Mouse (Mus musculus) neural tube, embryonic 13.5 days (tissue): ENCODE data around the gene Gpm6a. TPM values are rescaled to one million over a fixed set of nuclear protein-coding genes. Genes with fewer than 3 reads are reported as not detected.

Source experiments
- ATAC-seq: fragments of 200-750 bp; cut with Nextera tagmentation; 2 replicates; pipeline ENCODE4 v1.8.0; 2017; ENCODE audit warnings: low read depth, mild to moderate bottlenecking, moderate TSS enrichment, moderate library complexity
- H3K27ac ChIP-seq: fragments of 300-500 bp; sonication (generic); replicated peaks from 2 replicates; pipeline ENCODE4 v1.5.1; 2015; ENCODE audit warnings: moderate library complexity, mild to moderate bottlenecking, inconsistent platforms
- H3K27me3 ChIP-seq: fragments of 300-500 bp; sonication (generic); 2 replicates; pipeline ENCODE4 v1.6.1; 2015; ENCODE audit warnings: mild to moderate bottlenecking, inconsistent platforms
- H3K36me3 ChIP-seq: fragments of 300-500 bp; sonication (generic); 2 replicates; pipeline ENCODE4 v1.6.1; 2015; ENCODE audit warnings: mild to moderate bottlenecking, inconsistent platforms
- H3K4me1 ChIP-seq: fragments of 300-500 bp; sonication (generic); replicated peaks from 2 replicates; pipeline ENCODE4 v1.6.1; 2015; ENCODE audit warnings: inconsistent platforms
- H3K4me2 ChIP-seq: fragments of 300-500 bp; sonication (generic); 2 replicates; pipeline ENCODE4 v1.6.1; 2015; ENCODE audit warnings: inconsistent platforms, mild to moderate bottlenecking, moderate library complexity
- H3K4me3 ChIP-seq: fragments of 300-500 bp; sonication (generic); 2 replicates; pipeline ENCODE4 v1.5.1; 2015; ENCODE audit warnings: mild to moderate bottlenecking, inconsistent platforms
- H3K9ac ChIP-seq: fragments of 300-500 bp; sonication (generic); 2 replicates; pipeline ENCODE4 v1.6.1; 2015; ENCODE audit warnings: moderate library complexity, mild to moderate bottlenecking, inconsistent platforms
- H3K9me3 ChIP-seq: fragments of 300-500 bp; sonication (generic); 2 replicates; pipeline ENCODE4 v1.6.1; 2016; ENCODE audit warnings: inconsistent platforms
- WGBS: fragments of 180-500 bp; shearing (Covaris S2); methylation state at CpG from one replicate; pipeline ENCODE4 v1.1.7; 2015; 5-methylcytosine and 5-hydroxymethylcytosine counted together
- polyA plus RNA-seq: library from polyadenylated mRNA; unstranded; fragments of >200 nt; fragmentation: Nextera tagmentation; extraction: Ambion mirVana; gene quantifications from 2 replicates; pipeline ENCODE4 v1.2.1, GENCODE M21; 2015

Gpm6a gene
- polyA plus RNA-seq: 266 and 293 TPM in 2 replicates

DNA sequence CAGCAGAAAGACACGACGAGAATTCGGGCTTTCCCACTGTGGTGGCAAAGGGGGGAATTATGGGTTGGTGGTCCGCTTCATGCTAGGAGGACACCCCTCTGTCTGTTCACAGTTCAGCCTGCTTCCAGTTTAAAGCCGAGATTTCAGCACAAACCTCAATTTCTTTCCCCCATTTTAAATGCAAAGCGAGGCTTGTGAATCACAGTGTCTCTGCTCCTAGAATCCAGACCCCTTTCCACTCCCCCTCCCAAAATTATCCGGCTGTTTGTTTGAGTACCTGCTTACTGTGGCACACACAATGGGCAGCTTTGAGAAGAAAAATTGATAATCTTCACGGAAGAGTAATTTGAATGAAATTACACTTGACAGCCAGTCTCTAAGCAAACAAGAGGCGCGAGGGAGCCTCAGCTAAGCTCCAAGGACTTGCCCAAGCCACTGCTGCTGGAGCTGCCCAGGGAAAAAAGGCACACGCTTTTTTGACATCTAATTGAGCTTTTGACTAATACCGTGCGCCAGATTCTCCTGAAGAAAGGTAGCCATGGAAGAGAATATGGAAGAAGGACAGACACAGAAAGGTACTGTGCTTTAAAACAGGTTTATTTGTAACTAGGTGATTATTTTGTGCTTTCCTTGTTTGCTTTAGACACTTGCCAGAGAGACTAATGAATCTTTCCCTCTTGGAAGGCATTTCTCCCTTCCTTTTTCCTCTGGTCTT lies at the start of gene Gpm6a:
Gene Gpm6a, plus strand, starts transcription at position 103 of the 715 bp plus-strand sequence.
- H3K36me3 ChIP-seq: no peaks in the 10 kb centered on the region
- H3K27me3 ChIP-seq: no peaks in the 10 kb centered on the region
- 10% methylated on average over 13 of the region's 13 CpGs for WGBS

DNA sequence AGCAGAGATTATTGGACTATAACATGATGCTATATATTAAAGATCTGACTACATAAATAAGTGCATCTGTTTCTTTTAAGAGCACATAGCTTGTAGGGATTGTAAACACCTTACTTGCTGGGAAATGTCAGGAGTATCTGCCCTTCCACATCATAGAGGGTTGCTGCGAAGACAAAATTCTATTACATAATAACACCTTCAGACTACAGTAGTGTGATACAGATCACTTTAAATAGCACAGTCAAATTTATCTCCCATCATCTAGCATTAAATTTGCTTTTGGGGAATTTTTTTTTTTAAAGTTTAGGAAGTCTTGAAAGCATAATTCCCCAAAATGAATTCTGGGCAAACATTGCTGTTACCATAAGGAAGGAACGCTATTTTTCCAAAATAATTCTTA lies 41.8 kb upstream of the Gpm6a start:
- ATAC-seq: no peak
- H3K27ac ChIP-seq: no peak overlapping the region
- H3K4me2 ChIP-seq: no peak overlapping the region
- 95% methylated on average over 2 of the region's 2 CpGs for WGBS
- H3K9me3 ChIP-seq: no peaks in the 10 kb centered on the region
- no peak overlapping the region for H3K9ac ChIP-seq
- H3K36me3 ChIP-seq: no peaks in the 10 kb centered on the region
- H3K4me1 ChIP-seq: no peaks in the 10 kb centered on the region
- no peaks in the 10 kb centered on the region for H3K27me3 ChIP-seq
- no peak overlapping the region for H3K4me3 ChIP-seq

More for the DNA sequence above, at the start of gene Gpm6a:
- peak; percentile 91 for ATAC-seq
- peaks cover 17% of the 10 kb centered on the region for H3K4me1 ChIP-seq
- H3K9me3 ChIP-seq: no peaks in the 10 kb centered on the region
- H3K4me3 ChIP-seq: peak within 1 kb of the TSS; percentile 60
- H3K4me2 ChIP-seq: peak within 1 kb of the TSS; percentile 49
- peak within 1 kb of the TSS; percentile 97 for H3K27ac ChIP-seq
- peak within 1 kb of the TSS; percentile 87 for H3K9ac ChIP-seq

DNA sequence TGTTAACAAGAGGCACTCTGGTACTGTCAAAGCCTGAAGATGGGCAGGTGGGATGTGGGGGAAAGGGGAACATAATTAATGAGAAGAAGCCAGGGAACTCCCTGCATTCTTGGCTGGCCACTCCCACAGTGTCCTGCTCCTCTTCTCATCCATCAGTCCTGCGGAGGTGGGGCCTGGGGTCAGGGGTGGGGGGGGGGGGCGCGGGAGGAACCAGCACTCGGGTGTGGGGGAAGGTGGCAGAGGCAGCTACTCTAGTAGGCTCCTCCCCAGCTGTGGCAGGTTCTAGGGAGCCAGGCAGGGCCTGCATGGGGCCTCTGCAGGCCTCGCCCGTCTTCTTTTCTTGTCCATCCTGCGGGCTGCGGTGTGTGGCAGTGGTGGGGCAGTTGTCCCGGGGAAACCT lies 36.9 kb upstream of the Gpm6a start:
- no peak for ATAC-seq
- WGBS: 64% methylated on average over 7 of the region's 9 CpGs

DNA sequence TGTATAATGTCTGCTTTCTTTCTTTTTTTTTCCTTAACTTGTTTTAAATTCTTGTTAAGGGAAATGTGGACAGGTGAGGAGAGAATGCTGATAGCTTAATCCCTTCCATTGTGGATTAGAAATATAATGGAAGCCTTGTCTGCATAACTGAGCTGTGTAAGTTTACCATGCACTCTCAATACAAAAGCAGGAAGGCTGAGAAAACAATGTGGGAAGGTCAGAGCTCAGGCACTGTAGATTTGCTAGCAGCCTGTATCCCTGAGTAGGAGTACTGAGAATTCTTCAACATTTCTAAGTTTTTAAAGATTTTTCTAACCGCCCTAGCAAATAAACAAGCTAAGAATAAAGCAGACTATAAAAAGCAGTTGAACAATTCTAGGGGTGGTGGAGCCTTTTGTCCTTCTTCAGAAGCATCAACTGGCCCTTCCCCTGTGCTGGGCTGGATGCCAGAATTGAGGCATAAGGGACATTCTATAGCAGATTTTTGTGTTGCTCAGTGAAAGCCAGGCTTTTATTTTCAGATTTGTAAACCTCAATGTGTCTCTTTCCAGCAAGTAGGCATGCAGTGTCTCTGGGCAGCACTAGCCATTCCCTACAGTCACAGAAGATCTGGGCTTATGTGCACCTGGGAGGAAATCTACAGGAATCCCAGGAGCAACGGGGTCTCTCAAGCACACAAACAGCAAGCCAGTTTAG lies 32.3 kb upstream of the Gpm6a start:
- ATAC-seq: peak; percentile 43; the same call in 1 of the 2 replicates
- Histone ChIP-seq H3K4me3 (no peak overlapping the region), H3K36me3 (no peaks in the 10 kb centered on the region), H3K27ac (peak overlapping the region; percentile 33; the same call in 1 of the 2 replicates), H3K27me3 (no peaks in the 10 kb centered on the region), H3K9me3 (no peaks in the 10 kb centered on the region), H3K4me1 (peaks cover 9% of the 10 kb centered on the region), H3K4me2 (no peak overlapping the region), H3K9ac (no peak overlapping the region)
- WGBS: 33% methylated on average over 2 of the region's 2 CpGs

More for the DNA sequence above, 36.9 kb upstream of the Gpm6a start:
- Histone ChIP-seq H3K27me3 (no peaks in the 10 kb centered on the region), H3K4me1 (peaks cover 7% of the 10 kb centered on the region), H3K9ac (no peak overlapping the region), H3K9me3 (no peaks in the 10 kb centered on the region), H3K36me3 (no peaks in the 10 kb centered on the region), H3K27ac (no peak overlapping the region), H3K4me3 (no peak overlapping the region), H3K4me2 (no peak overlapping the region)

DNA sequence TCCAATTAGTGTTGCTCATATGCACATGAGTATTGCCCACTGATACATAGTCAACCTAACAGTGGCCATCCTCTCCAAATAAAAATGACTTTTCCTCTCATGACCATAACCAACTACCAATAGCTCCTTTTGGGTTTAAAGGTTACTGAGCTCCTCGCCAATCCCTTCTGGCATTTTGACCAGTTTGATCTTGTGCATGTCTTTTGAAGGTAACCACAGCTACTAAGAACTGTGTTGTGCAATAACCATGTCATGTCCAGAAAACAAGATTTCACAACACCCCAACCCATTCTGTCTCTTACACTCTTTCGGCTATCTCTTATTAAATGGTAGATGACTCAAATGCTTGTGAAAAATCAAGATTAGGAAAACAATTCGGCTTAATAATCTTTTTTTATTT lies 29.7 kb upstream of the Gpm6a start:
- no peak overlapping the region for H3K4me3 ChIP-seq
- no peaks in the 10 kb centered on the region for H3K27me3 ChIP-seq
- ATAC-seq: no peak
- H3K4me2 ChIP-seq: no peak overlapping the region
- 89% methylated on average over 3 of the region's 3 CpGs for WGBS
- H3K9me3 ChIP-seq: no peaks in the 10 kb centered on the region
- H3K27ac ChIP-seq: no peak overlapping the region
- H3K36me3 ChIP-seq: no peaks in the 10 kb centered on the region
- H3K4me1 ChIP-seq: peaks cover 9% of the 10 kb centered on the region
- H3K9ac ChIP-seq: no peak overlapping the region

DNA sequence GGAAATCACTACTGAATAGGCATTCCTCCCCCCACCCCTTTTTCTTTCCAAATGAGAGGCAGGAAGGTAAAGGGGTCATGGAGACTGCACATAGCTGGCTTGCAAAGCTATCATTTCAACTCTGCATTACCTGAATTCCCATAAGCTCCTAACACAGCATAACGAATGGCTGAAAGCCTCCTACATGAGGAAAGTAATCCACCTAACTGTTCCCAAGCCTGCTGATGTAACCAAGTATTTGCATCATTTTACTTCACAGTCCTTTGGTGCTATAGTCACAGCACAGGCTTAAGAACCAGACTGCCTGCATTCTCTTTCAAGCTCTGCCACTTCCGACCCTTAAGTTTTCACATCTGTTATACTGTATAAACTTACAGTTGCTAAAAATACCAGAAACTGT lies 22.3 kb upstream of the Gpm6a start:
- ATAC-seq: no peak
- no peaks in the 10 kb centered on the region for H3K36me3 ChIP-seq
- H3K9me3 ChIP-seq: no peaks in the 10 kb centered on the region
- no peak overlapping the region for H3K27ac ChIP-seq
- H3K4me1 ChIP-seq: no peaks in the 10 kb centered on the region
- H3K9ac ChIP-seq: no peak overlapping the region
- no peaks in the 10 kb centered on the region for H3K27me3 ChIP-seq
- H3K4me2 ChIP-seq: no peak overlapping the region
- no peak overlapping the region for H3K4me3 ChIP-seq
- 81% methylated on average over 2 of the region's 2 CpGs for WGBS

DNA sequence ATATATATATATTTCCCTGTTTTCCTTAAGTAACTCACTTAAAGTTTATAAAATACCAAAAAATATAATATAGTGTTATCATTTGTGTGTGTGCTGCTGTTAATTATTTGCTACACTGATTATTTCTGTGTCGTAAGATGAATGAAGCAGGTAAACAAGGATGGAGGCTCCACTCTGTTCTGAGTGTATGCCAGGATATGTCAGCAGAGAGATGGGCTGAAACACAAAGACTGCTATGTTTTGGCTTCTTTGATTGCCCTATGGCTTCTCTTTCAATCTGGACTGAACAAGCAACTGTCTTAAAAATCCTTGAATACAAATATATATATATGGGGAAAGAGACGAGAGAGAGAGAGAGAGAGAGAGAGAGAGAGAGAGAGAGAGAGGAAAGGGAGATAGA lies 1.3 kb upstream of the Gpm6a start:
- 64% methylated on average over 2 of the region's 2 CpGs for WGBS
- H3K4me3 ChIP-seq: no peak overlapping the region
- H3K9ac ChIP-seq: no peak overlapping the region
- no peaks in the 10 kb centered on the region for H3K9me3 ChIP-seq
- H3K27ac ChIP-seq: peak overlapping the region; percentile 97; the same call in 1 of the 2 replicates
- no peaks in the 10 kb centered on the region for H3K27me3 ChIP-seq
- no peak for ATAC-seq
- peaks cover 6% of the 10 kb centered on the region for H3K4me1 ChIP-seq
- no peaks in the 10 kb centered on the region for H3K36me3 ChIP-seq
- peak overlapping the region; percentile 49; the same call in 1 of the 2 replicates for H3K4me2 ChIP-seq

DNA sequence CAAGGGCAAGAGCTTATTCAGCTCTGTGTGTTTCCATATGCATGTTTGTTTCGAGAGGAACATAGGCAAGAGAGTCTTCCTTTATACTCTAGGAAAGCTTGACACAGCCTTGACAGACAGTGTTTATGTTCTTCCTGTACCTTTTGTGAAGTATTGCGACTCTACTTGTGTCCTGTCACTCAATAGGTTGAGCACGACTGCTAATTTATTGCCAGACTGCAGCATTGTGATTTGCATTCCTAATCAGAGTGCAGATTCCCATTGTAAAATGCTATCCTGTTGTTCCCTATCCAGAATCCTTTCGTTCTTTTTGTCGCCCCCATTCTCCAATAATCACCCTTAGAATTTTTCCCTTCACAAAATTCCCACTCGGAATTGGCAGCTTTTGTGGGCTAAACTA lies 613 bp upstream of the Gpm6a start:
- WGBS: 24% methylated on average over 6 of the region's 6 CpGs
- Histone ChIP-seq H3K4me3 (peak overlapping the region; percentile 60), H3K4me1 (peaks cover 10% of the 10 kb centered on the region), H3K27ac (peak overlapping the region; percentile 97), H3K4me2 (peak overlapping the region; percentile 49), H3K9me3 (no peaks in the 10 kb centered on the region), H3K27me3 (no peaks in the 10 kb centered on the region), H3K36me3 (no peaks in the 10 kb centered on the region), H3K9ac (peak overlapping the region; percentile 87)
- ATAC-seq: peak; percentile 51

DNA sequence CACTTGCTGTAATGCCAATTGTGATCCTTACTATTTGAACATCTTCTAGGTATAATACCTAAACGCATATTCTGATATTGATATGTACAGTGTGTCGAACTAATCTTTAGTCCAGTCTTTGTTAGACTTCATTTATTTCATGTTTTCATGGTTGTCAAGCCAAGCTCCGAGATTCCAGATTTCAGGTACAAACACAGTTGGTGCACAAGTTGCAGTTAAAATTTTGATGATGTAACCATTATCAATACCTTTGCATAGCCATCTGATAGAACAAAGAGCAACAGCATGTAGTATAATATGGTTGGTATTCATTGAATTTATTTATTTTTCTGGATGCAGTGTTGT lies 785 bp downstream of the Gpm6a start:
- H3K9ac ChIP-seq: peak overlapping the region; percentile 87
- H3K27me3 ChIP-seq: no peaks in the 10 kb centered on the region
- H3K4me2 ChIP-seq: peak overlapping the region; percentile 49
- 58% methylated on average over 3 of the region's 3 CpGs for WGBS
- no peaks in the 10 kb centered on the region for H3K9me3 ChIP-seq
- peak overlapping the region; percentile 60 for H3K4me3 ChIP-seq
- no peak for ATAC-seq
- no peaks in the 10 kb centered on the region for H3K36me3 ChIP-seq
- H3K4me1 ChIP-seq: peaks cover 17% of the 10 kb centered on the region
- peak overlapping the region; percentile 97 for H3K27ac ChIP-seq

DNA sequence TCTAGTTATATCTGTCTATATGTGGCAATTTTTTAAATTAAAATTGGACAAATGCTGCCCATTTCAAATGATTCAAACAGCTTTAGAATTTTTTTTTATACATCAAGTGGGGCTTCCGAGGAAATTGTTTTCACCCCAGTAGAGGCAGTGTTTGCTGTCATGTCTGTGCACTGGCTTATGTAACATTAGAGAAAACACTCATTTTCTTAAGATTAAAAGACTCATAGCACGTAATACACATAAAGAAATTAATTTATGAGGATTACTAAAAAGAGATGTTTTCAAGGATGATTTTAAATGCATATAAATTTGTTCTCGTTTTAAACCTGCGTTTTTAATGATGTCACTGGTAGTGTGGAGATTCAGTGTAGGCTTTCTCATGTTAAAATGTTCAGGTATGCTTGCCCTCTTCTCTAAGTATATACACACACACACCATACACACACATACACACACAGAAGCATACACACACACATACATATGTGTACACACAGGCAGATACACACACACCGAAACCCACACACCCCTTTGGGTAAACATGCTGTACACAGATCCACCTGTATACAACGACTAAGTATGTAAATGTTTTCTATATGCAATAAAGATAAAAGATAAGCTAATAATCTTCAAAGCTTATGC lies 1.4 kb downstream of the Gpm6a start:
- Histone ChIP-seq H3K9ac (peak overlapping the region; percentile 79), H3K4me2 (peak overlapping the region; percentile 58), H3K4me3 (peak overlapping the region; percentile 60), H3K4me1 (peaks cover 17% of the 10 kb centered on the region), H3K9me3 (no peaks in the 10 kb centered on the region), H3K27me3 (no peaks in the 10 kb centered on the region), H3K27ac (peak overlapping the region; percentile 62; the same call in 1 of the 2 replicates), H3K36me3 (no peaks in the 10 kb centered on the region)
- ATAC-seq: peak; percentile 33; the same call in 1 of the 2 replicates
- 66% methylated on average over 6 of the region's 6 CpGs for WGBS

DNA sequence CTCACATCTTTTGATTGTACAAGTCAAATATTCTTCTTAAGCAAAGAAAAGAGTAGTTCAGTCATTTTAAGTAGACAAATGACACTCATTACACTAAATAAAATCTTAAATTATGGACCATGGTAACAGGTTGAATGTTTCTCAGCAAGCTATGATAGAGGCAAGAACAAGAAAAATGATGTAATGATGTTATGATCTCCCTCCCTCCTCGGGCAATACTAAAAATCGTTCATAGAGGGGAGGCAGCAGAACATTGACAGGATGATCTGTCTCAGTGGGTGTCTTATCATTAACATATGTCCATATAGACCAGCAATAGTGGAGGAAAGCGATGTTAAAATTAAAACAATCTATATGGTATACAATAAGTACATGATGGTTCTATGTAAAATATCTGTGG lies 2.1 kb downstream of the Gpm6a start:
- no peaks in the 10 kb centered on the region for H3K9me3 ChIP-seq
- peak overlapping the region; percentile 65 for H3K9ac ChIP-seq
- H3K4me2 ChIP-seq: peak overlapping the region; percentile 58
- no peak for ATAC-seq
- H3K27me3 ChIP-seq: no peaks in the 10 kb centered on the region
- H3K36me3 ChIP-seq: no peaks in the 10 kb centered on the region
- H3K4me1 ChIP-seq: peaks cover 17% of the 10 kb centered on the region
- no peak overlapping the region for H3K27ac ChIP-seq
- 50% methylated on average over 3 of the region's 3 CpGs for WGBS
- H3K4me3 ChIP-seq: peak overlapping the region; percentile 44

DNA sequence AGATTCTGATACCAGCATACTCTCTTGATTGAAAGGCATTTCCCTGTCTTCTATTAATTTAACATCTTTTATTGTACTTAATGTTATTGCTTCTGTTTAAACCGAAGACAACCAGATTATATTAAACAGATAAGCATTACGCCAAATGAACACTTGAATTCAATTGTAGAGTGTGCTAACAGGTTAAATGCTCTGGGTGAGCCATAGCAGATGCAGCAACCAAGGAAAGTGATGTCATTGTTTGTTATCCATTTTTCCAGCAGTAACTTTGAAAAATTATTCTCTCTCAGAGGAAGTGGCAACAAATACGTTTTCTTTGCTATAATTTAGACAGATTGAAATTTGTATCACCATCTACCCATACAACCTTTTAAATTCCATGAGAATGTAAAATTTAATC lies 2.9 kb downstream of the Gpm6a start:
- Histone ChIP-seq H3K36me3 (no peaks in the 10 kb centered on the region), H3K27ac (no peak overlapping the region), H3K9me3 (no peaks in the 10 kb centered on the region), H3K4me2 (peak overlapping the region; percentile 58), H3K4me1 (peaks cover 17% of the 10 kb centered on the region), H3K4me3 (peak overlapping the region; percentile 44), H3K27me3 (no peaks in the 10 kb centered on the region), H3K9ac (peak overlapping the region; percentile 65)
- 75% methylated on average over 3 of the region's 3 CpGs for WGBS
- no peak for ATAC-seq
